Mouse (Mus musculus): ENCODE data around the gene Snapc3. TPM values are rescaled to one million over a fixed set of nuclear protein-coding genes. Genes with fewer than 3 reads are reported as not detected.

Snapc3 gene
- total and polyA plus RNA-seq, 3 experiments, result 18.2 to 28.7 (median 18.8) TPM

- Histone ChIP-seq H3K79me2 (replicated peaks; ENCODE audit: control insufficient read depth, extremely low read depth, insufficient read depth, poor library complexity, severe bottlenecking) (0 out of 2 replicates have a peak, but pooled peaks cover 3% of the 10 kb centered on the region), H3K36me3 (replicated peaks in 1 of 2; ENCODE audit: control insufficient read depth in 1 of 2, insufficient read depth in 1 of 2, low read length in 1 of 2) (peaks cover 47 to 87% of the 10 kb centered on the region in 2 experiments), H3K4me2 (ENCODE audit: insufficient read depth, low read depth, poor library complexity, severe bottlenecking) (no peak overlapping the region), H3K4me1 (ENCODE audit: control insufficient read depth in 1 of 2, insufficient read depth in 2 of 2) (0 out of 4 replicates have a peak, but pooled peaks cover 0 to 3% of the 10 kb centered on the region in 2 experiments), H3K4me3 (replicated peaks in 1 of 3; ENCODE audit: low read depth in 2 of 3, low read length in 2 of 3, poor library complexity in 1 of 3) (no peak overlapping the region), H3K9ac (ENCODE audit: insufficient read depth, low read depth) (no peak overlapping the region), H3K9me3 (replicated peaks; ENCODE audit: low read length) (no peaks in the 10 kb centered on the region), H3K27ac (ENCODE audit: insufficient read depth, low read depth) (no peak overlapping the region), H3K27me3 (replicated peaks) (no peaks in the 10 kb centered on the region)
- in situ Hi-C loops (cut with MboI; ENCODE audit: low pct_ligation_motif_present, low pct_unique_long_range_greater_than_20kb, low sequenced_read_pairs) (no loop called here), dilution Hi-C loops (cut with MboI; ENCODE audit: extremely low pct_ligation_motif_present, extremely low pct_unique_long_range_greater_than_20kb, low sequenced_read_pairs) (no loop called here)
- no peak for DNase-seq (ENCODE audit: extremely low read depth)
- 0 out of 2 replicates have a peak, but pooled peaks have one; percentile 23 for TF ChIP-seq MAFK (IDR thresholded peaks at IDR 0.05; ENCODE audit: insufficient replicate concordance, low read length)
- no peak for TF ChIP-seq TCF12 (IDR thresholded peaks at IDR 0.05; ENCODE audit: low read depth, low read length)
- TF ChIP-seq CHD2 (IDR thresholded peaks at IDR 0.05; ENCODE audit: low read length), result no peak
- TF ChIP-seq GABPA (IDR thresholded peaks at IDR 0.05; ENCODE audit: insufficient replicate concordance, low read depth, low read length), result no peak
These were observed 20.6 kb downstream of the Snapc3 start for GRCm38 (mm10) chr4:83438116-83438515.

GRCm38 (mm10) chr4:83439045-83439444 is 21.5 kb downstream of the Snapc3 start:
- no peak overlapping the region for H3K4me3 ChIP-seq (replicated peaks in 1 of 3; ENCODE audit: low read depth in 2 of 3, low read length in 2 of 3, poor library complexity in 1 of 3)
- H3K36me3 ChIP-seq (replicated peaks in 1 of 2; ENCODE audit: control insufficient read depth in 1 of 2, insufficient read depth in 1 of 2, low read length in 1 of 2), result peaks cover 44 to 80% of the 10 kb centered on the region in 2 experiments
- 0 out of 4 replicates have a peak, but pooled peaks cover 0 to 3% of the 10 kb centered on the region in 2 experiments for H3K4me1 ChIP-seq (ENCODE audit: control insufficient read depth in 1 of 2, insufficient read depth in 2 of 2)
- 0 out of 2 replicates have a peak, but pooled peaks cover 3% of the 10 kb centered on the region for H3K79me2 ChIP-seq (replicated peaks; ENCODE audit: control insufficient read depth, extremely low read depth, insufficient read depth, poor library complexity, severe bottlenecking)
- in situ Hi-C loops (cut with MboI; ENCODE audit: low pct_ligation_motif_present, low pct_unique_long_range_greater_than_20kb, low sequenced_read_pairs), result no loop called here
- H3K9me3 ChIP-seq (replicated peaks; ENCODE audit: low read length), result no peaks in the 10 kb centered on the region
- H3K9ac ChIP-seq (ENCODE audit: insufficient read depth, low read depth), result no peak overlapping the region
- DNase-seq (ENCODE audit: extremely low read depth), result no peak
- no peak overlapping the region for H3K4me2 ChIP-seq (ENCODE audit: insufficient read depth, low read depth, poor library complexity, severe bottlenecking)
- no peak overlapping the region for H3K27ac ChIP-seq (ENCODE audit: insufficient read depth, low read depth)
- no peaks in the 10 kb centered on the region for H3K27me3 ChIP-seq (replicated peaks)
- dilution Hi-C loops (cut with MboI; ENCODE audit: extremely low pct_ligation_motif_present, extremely low pct_unique_long_range_greater_than_20kb, low sequenced_read_pairs), result no loop called here
- TF ChIP-seq MXI1 (IDR thresholded peaks at IDR 0.05; ENCODE audit: low read depth, low read length) (no peak), HCFC1 (IDR thresholded peaks at IDR 0.05; ENCODE audit: low read depth, low read length) (no peak), SIN3A (IDR thresholded peaks at IDR 0.05; ENCODE audit: low read length) (no peak), PAX5 (IDR thresholded peaks at IDR 0.05; ENCODE audit: low read length) (no peak), KAT2A (IDR thresholded peaks at IDR 0.05; ENCODE audit: insufficient replicate concordance, low read length) (no peak), NRF1 (IDR thresholded peaks at IDR 0.05; ENCODE audit: low read depth, low read length) (no peak), ZMIZ1 (IDR thresholded peaks at IDR 0.05; ENCODE audit: low read depth, low read length) (no peak), USF1 (IDR thresholded peaks at IDR 0.05; ENCODE audit: low read depth, low read length) (no peak), MEF2A (IDR thresholded peaks at IDR 0.05; ENCODE audit: borderline replicate concordance, low read depth, low read length) (no peak), RCOR1 (conservative IDR thresholded peaks at IDR 0.05; ENCODE audit: low read depth, low read length) (no peak), CTCF (conservative IDR thresholded peaks at IDR 0.05 in 1 of 2, IDR thresholded peaks at IDR 0.05 in 1 of 2; ENCODE audit: low read depth in 2 of 2, low read length in 2 of 2) (no peak), RAD21 (IDR thresholded peaks at IDR 0.05; ENCODE audit: low read depth, low read length) (no peak), JUN (IDR thresholded peaks at IDR 0.05; ENCODE audit: insufficient read depth, low read depth, low read length) (no peak), ZKSCAN1 (IDR thresholded peaks at IDR 0.05; ENCODE audit: borderline replicate concordance, low read depth, low read length) (no peak), IRF4 (IDR thresholded peaks at IDR 0.05; ENCODE audit: low read depth, low read length) (no peak), POLR2AphosphoS2 (IDR thresholded peaks at IDR 0.05; ENCODE audit: low read depth, low read length) (no peak), MAZ (IDR thresholded peaks at IDR 0.05; ENCODE audit: low read depth, low read length) (no peak)

Measured in CH12.LX (cell line).